Mouse (Mus musculus) monocyte, adult 2 months (primary cell): ENCODE data around the gene Obp2b.

Experiments used
- DNase-seq, 2 experiments: peaks; one replicate each; pipeline ENCODE4 v3.0.0; 2022; ENCODE audit warnings: low spot score in 2 of 2, low read depth in 1 of 2

The Obp2b gene

DNA sequence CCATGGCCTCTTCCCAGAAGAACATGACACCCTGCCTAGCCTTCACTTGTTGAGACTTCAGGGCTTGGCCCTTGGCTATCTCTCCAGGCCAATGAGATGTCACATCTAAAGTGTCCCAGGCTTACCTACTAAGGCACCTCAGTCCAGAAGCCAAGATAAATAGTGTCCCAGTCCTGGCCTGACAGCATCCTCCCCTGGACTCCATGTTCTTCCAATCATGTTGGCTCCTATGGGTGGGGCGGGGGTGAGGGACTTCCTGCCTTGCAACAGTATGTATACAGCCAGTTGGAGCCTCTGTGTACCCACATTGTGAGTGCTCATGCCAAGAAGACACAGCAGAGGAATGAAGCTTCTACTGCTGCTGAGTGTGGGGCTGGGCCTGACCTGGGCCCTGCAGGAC lies 39.9 kb downstream of the Obp2b start, which contains the start of gene Lcn11:
Gene Lcn11 (plus strand): TSS at position 301 of the 400 bp plus-strand sequence.
- DNase-seq, result no peak

DNA sequence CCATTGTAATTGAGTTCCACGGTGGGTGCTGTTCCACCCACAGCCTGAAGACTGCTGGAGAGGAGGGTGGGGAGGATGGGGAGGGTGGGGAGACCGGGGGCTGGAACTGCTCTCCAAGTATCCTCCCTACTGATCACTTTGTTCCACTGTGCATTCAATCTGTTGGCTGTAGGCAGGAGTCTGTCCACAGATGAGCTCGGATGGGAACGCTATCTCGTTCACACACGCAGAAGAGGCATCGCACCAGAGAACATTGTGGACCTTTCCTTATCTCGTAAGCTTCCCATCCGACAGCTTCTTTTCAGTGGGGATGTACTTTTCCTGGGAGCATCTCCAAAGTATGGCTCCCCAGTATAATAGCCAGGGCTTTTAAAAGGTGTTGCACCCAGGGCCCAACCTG lies 42.3 kb downstream of the Obp2b start:
- DNase-seq, result no peak

DNA sequence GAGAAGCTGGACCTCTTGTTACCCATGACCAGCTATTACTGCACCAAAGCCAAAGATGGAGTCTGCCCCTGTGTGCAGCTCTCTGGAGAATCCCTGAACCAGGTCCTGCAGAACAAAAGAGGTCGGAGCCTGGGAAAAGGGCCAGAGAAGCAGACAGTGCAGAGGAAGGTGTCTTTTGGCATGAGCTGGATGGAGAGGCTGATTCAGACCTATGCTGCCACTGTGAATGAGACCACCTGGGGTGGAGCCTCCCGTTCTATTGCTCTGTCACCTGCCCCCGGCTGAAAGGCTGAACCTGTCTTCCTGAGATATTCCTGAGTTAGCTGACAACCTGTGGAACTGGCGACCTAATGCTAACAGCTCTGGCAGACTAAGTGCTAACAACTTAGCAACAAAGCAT lies 44.1 kb downstream of the Obp2b start:
- no peak for DNase-seq

DNA sequence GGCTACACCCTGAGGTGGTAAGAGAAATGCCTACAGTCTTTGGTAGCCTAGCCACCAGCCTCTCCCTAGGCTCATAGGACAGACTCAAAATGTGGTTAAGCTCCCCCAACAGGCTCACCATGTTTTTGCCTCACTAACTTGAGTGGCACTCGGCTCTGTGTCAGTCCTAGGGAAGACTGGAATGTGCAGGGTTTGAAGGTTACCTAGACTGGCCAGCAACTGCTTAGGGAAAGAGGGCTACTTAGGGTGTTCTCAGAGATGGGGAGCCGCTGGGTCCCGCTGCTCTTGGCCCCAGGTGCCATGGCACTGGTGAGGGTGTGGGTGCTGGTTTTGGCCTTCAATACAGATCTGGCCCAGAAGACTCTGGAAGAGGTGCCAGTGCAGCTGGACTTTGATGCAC lies 45.1 kb downstream of the Obp2b start, which contains the start of gene Gm13539:
Gene Gm13539 (plus strand): TSS at position 301 of the 400 bp plus-strand sequence.
- DNase-seq, result no peak

DNA sequence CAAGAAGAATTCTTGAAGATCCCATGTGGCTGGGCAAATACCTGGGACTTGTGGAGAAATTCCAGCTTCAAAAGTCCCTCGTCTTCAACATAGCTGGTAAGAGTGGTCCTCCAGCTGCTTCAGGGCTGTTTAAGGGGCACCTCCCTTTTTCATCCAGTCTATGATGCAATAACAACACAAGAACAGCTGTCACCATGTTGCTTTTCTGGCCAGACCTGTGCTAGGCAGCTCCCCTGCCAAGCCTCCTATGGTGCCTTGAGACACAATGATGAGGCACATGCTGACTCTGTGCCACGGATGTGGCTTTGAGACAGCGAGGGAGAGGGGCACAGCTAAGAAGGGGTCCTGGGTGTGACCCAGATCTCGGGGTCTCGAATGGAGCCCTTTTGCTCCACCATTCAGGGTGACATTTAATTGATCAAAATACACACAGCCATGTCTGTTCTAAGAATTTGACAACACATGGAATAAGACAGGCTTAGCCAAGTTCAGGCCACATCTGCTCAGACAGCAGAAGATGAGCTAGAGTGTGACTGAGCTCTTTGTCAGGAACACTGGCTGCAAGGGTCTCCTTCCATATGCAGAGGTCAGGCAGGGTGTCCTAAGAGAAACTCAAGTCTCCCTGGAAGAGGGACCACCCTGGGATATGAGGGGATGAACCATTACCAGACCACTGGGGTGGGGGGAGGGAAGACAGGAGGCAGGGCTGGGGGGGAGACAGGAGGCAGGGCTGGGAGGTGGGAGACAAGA lies 48.9 kb downstream of the Obp2b start:
- no peak for DNase-seq

DNA sequence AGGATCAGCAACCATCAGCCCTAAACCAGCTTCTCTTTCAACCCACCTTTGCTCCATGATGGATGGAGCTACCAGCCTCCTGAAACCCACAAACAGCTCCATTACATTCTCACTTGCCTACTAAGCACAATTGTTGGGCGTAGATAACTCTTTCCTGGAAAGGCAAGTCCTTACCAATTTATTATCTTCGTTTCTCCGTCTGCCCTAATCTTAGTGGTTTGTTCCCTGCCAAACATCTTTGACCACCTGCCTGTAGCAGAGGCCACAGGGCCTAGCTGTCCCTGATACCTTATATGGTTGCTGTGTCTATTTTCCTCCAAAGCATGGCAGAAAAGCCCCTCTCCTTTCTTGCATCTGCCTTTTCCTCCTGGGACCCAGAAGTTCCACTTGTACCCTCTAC lies 52.3 kb downstream of the Obp2b start:
- no peak for DNase-seq
